Mouse (Mus musculus) layer of hippocampus, adult 8-10 months (tissue): ENCODE data around the gene Slc46a2. TPM values are rescaled to one million over a fixed set of nuclear protein-coding genes. Genes with fewer than 3 reads are reported as not detected.

Source experiments
- DNase-seq, 2 experiments: peaks; one replicate each; pipeline ENCODE4 v3.0.0; 2022; ENCODE audit warnings: low spot score in 2 of 2
- total RNA-seq, 4 experiments: library from RNA; stranded (reverse); gene quantifications; 2 replicates each; pipeline ENCODE4 v1.2.4; 2022

The Slc46a2 gene
- total RNA-seq, 4 experiments from 2014 or later, result not detected

DNA sequence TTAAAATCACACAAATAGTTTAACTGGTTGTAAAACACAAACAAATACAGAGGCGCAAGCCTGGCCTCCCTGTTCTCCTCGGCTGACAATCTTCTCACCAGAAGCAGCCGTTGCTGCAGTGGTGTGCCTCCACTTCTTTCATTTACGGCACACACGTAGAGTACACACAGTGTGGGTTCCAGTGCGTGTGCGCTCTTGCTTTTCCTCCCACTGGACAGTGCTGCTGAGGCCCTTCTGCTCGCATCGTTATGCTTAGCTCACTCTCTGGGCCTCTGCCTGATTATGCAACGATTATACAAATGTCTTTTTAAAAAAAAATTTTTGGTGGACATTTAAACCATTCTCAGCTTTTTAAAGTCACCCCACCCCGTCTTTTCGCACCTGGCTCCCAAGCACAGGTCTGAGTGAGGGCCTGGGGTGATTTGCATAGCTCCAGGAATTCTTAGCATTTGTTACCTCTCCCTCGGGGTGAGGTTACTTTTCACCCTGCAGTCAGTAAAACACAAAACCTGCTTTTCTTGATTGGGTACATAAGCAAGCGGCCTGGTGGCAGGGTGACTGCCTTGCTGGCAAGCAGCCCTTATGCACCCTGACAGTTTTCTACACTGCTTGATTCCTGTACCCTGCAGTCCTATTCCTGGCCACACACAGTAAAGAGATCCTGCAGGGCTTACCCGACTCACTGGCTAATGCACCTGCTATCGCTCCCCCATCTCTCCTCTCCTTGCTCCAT lies 55.0 kb downstream of the Slc46a2 start:
- no peak for DNase-seq

Other genes with a start within 250 kb of the Slc46a2 start
- 10 to 100 TPM; 20.9 to 26.0 (median 23.8) TPM for gene Inip, start 113.5 kb downstream of the Slc46a2 start, total RNA-seq
- 10 to 100 TPM; 38.7 to 45.5 (median 40.4) TPM for gene Snx30, start 109.2 kb downstream of the Slc46a2 start, total RNA-seq
- gene Mup4, start 45.7 kb upstream of the Slc46a2 start, total RNA-seq, result not detected
- gene Mup6, start 49.2 kb upstream of the Slc46a2 start, total RNA-seq, result not detected
- not detected for gene Mup7, start 155.4 kb upstream of the Slc46a2 start, total RNA-seq
- gene Mup2, start 239.2 kb upstream of the Slc46a2 start, total RNA-seq, result not detected